ENCODE assay signal across 19 mouse cellular contexts in the genomic region with DNA sequence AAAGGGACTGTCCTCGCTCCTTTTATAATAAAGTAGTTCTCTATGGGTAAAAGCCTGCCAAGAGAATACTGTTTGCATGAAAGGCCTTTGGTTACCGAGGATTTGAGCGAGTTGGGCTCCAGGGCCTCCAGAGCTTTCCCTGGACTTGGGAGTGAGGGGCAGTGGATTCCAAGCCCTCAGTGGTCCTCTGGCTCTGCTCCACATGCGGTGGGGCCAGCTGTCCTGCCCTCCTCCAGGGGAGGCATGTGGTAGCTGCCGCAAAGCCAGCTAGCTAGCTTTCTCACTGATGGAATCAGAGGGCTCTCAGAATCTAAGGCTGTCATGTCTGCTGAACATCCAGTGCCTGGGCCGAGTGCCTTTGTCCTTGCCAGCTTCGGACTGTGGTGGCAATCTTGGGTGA. TPM values are rescaled to one million over a fixed set of nuclear protein-coding genes. Genes with fewer than 3 reads are reported as not detected.
DNase-seq lines count a peak whose midpoint lies in the region; ATAC-seq lines count a peak whose summit lies in the region.
"Had no signal": no experiment of that assay in that cellular context is flagged by ENCODE, and none has a peak within 500 bp of the region (broad histone marks: within the 10 kb centered on the region; RNA-seq: fewer than 3 reads in every experiment).

No protein-coding gene starts in this region.

- ATAC-seq in hindbrain, embryonic 13.5 days (ENCODE audit: low FRiP score) = no peak
- ATAC-seq: forebrain, embryonic 16.5 days; inflammation-experienced regulatory T-cells, adult 6 months; intestine, postnatal 0 days had no signal

- H3K36me3 ChIP-seq in hindbrain, embryonic 10.5 days = peaks cover 28% of the 10 kb centered on the region
- H3K36me3 ChIP-seq in hindbrain, embryonic 13.5 days = peaks cover 22% of the 10 kb centered on the region
- H3K36me3 ChIP-seq: embryonic facial prominence, embryonic 15.5 days had no signal

- peaks cover 14% of the 10 kb centered on the region for H3K4me1 ChIP-seq in hindbrain, embryonic 10.5 days (replicated peaks)
- H3K4me1 ChIP-seq in hindbrain, embryonic 13.5 days (replicated peaks) = peaks cover 8% of the 10 kb centered on the region

- no peak overlapping the region for H3K9ac ChIP-seq in hindbrain, embryonic 13.5 days
- H3K9ac ChIP-seq: embryonic facial prominence, embryonic 15.5 days; forebrain, embryonic 12.5 days had no signal

- H3K27me3 ChIP-seq in hindbrain, embryonic 10.5 days (ENCODE audit: insufficient read depth, poor library complexity, severe bottlenecking) = no peaks in the 10 kb centered on the region
- H3K27me3 ChIP-seq in hindbrain, embryonic 13.5 days = no peaks in the 10 kb centered on the region
- H3K27me3 ChIP-seq: embryonic facial prominence, embryonic 15.5 days; forebrain, embryonic 12.5 days had no signal

- WGBS in hindbrain, embryonic 10.5 days = 82% methylated on average over 7 of the region's 7 CpGs
- WGBS in hindbrain, embryonic 13.5 days = 82% methylated on average over 7 of the region's 7 CpGs

- no peak overlapping the region for H3K4me2 ChIP-seq in hindbrain, embryonic 13.5 days
- H3K4me2 ChIP-seq: embryonic facial prominence, embryonic 15.5 days; forebrain, embryonic 12.5 days; heart, embryonic 11.5 days had no signal

- no peaks in the 10 kb centered on the region for H3K9me3 ChIP-seq in hindbrain, embryonic 10.5 days
- H3K9me3 ChIP-seq in hindbrain, embryonic 13.5 days = no peaks in the 10 kb centered on the region
- H3K9me3 ChIP-seq: embryonic facial prominence, embryonic 15.5 days; forebrain, embryonic 12.5 days had no signal

- peak overlapping the region; percentile 46; the same call in 1 of the 2 replicates for H3K27ac ChIP-seq in hindbrain, embryonic 10.5 days
- no peak overlapping the region for H3K27ac ChIP-seq in hindbrain, embryonic 13.5 days
- H3K27ac ChIP-seq: embryonic facial prominence, embryonic 15.5 days; forebrain, embryonic 12.5 days had no signal

- intact Hi-C loops in left cerebral cortex, postnatal 4 days (cut with DNase I) = no loop called here
- intact Hi-C loops in left cerebral cortex, postnatal 36 days (cut with DNase I) = no loop called here

- peak; percentile 51 to 68 for DNase-seq in cerebellum, postnatal 10 days
- DNase-seq in cerebellum, adult 18-20 months = no peak
- DNase-seq in hindbrain, embryonic 10.5 days (ENCODE audit: low spot score) = no peak
- DNase-seq in left cerebral cortex, postnatal 4 days = peak; percentile 57
- no peak for DNase-seq in left cerebral cortex, postnatal 36 days (ENCODE audit: low spot score in 2 of 2)
- DNase-seq in adrenal gland, postnatal 4 days (ENCODE audit: low spot score in 2 of 2) = no peak
- DNase-seq: adrenal gland, postnatal 10 days; cerebellum, adult 9-10 months; embryo, embryonic 11 days; gastrocnemius, postnatal 10 days; heart, adult 18-20 months had no signal

- no peak overlapping the region for H3K4me3 ChIP-seq in hindbrain, embryonic 10.5 days
- H3K4me3 ChIP-seq in hindbrain, embryonic 13.5 days = no peak overlapping the region
- H3K4me3 ChIP-seq: embryonic facial prominence, embryonic 15.5 days; erythroblast, embryonic 14.5 days; forebrain, embryonic 12.5 days had no signal

RNA-seq across cellular contexts. Expression of a gene that starts 26.3 kb away (rescaled TPM):
- polyA plus RNA-seq in hindbrain, embryonic 10.5 days (2016; fragmentation: Nextera tagmentation; extraction: Ambion mirVana) = 64.5 and 72.7 TPM in 2 replicates
- polyA plus RNA-seq in hindbrain, embryonic 13.5 days (2015; fragmentation: Nextera tagmentation; extraction: Ambion mirVana) = 88.0 and 90.9 TPM in 2 replicates
- 10 to 100 TPM; 68.3 to 68.6 TPM for total RNA-seq in left cerebral cortex, postnatal 4 days (2021)
- total RNA-seq in left cerebral cortex, postnatal 36 days (2021) = 10 to 100 TPM; 63.2 to 70.6 TPM
- 10 to 100 TPM; 43.2 to 49.5 TPM for total RNA-seq in adrenal gland, postnatal 4 days (2021)

Comparison
In these comparisons a context has a peak if more than half of its experiments do, and no peak if none do; other contexts are left out.
1. DNase-seq: peak in cerebellum, postnatal 10 days (2 of 2) and left cerebral cortex, postnatal 4 days (single experiment); none in cerebellum, adult 18-20 months (0 of 2), hindbrain, embryonic 10.5 days (single experiment), left cerebral cortex, postnatal 36 days (0 of 2) and adrenal gland, postnatal 4 days (0 of 2).